Mouse (Mus musculus): ENCODE data around the gene Mylip. TPM values are rescaled to one million over a fixed set of nuclear protein-coding genes. Genes with fewer than 3 reads are reported as not detected.

The Mylip gene
- total RNA-seq, 2 experiments from 2014 or later, result 17.7 to 22.2 TPM

GRCm38 (mm10) chr13:45390962-45391853 lies 1.7 kb downstream of the Mylip start:
- DNase-seq (ENCODE audit: low spot score in 2 of 2), result no peak

GRCm38 (mm10) chr13:45391854-45392454 lies 2.4 kb downstream of the Mylip start:
- DNase-seq (ENCODE audit: low spot score in 2 of 2), result no peak

GRCm38 (mm10) chr13:45394221-45394768 lies 4.8 kb downstream of the Mylip start:
- no peak for DNase-seq (ENCODE audit: low spot score in 2 of 2)

- DNase-seq (ENCODE audit: low spot score in 2 of 2), result no peak
Observed at GRCm38 (mm10) chr13:45396724-45397123, 7.2 kb downstream of the Mylip start.

- no peak for DNase-seq (ENCODE audit: low spot score in 2 of 2)
Observed at GRCm38 (mm10) chr13:45397240-45397639, 7.7 kb downstream of the Mylip start.

- no peak for DNase-seq (ENCODE audit: low spot score in 2 of 2)
Observed at GRCm38 (mm10) chr13:45397896-45398805, 8.6 kb downstream of the Mylip start.

GRCm38 (mm10) chr13:45400700-45401099 lies 11.2 kb downstream of the Mylip start:
- DNase-seq (ENCODE audit: low spot score in 2 of 2), result no peak

GRCm38 (mm10) chr13:45401816-45402215 lies 12.3 kb downstream of the Mylip start:
- no peak for DNase-seq (ENCODE audit: low spot score in 2 of 2)

- no peak for DNase-seq (ENCODE audit: low spot score in 2 of 2)
Observed at GRCm38 (mm10) chr13:45402316-45403039, 12.9 kb downstream of the Mylip start.

- DNase-seq (ENCODE audit: low spot score in 2 of 2), result no peak
Observed at GRCm38 (mm10) chr13:45404269-45404668, 14.7 kb downstream of the Mylip start.

GRCm38 (mm10) chr13:45405194-45405810 lies 15.8 kb downstream of the Mylip start:
- no peak for DNase-seq (ENCODE audit: low spot score in 2 of 2)

- no peak for DNase-seq (ENCODE audit: low spot score in 2 of 2)
Observed at GRCm38 (mm10) chr13:45406289-45406688, 16.7 kb downstream of the Mylip start.

GRCm38 (mm10) chr13:45406703-45407102 lies 17.2 kb downstream of the Mylip start:
- no peak for DNase-seq (ENCODE audit: low spot score in 2 of 2)

- no peak for DNase-seq (ENCODE audit: low spot score in 2 of 2)
Observed at GRCm38 (mm10) chr13:45410936-45411335, 21.4 kb downstream of the Mylip start.

GRCm38 (mm10) chr13:45413066-45413465 lies 23.5 kb downstream of the Mylip start:
- no peak for DNase-seq (ENCODE audit: low spot score in 2 of 2)

- DNase-seq (ENCODE audit: low spot score in 2 of 2), result no peak
Observed at GRCm38 (mm10) chr13:45414031-45414430, 24.5 kb downstream of the Mylip start.

- DNase-seq (ENCODE audit: low spot score in 2 of 2), result no peak
Observed at GRCm38 (mm10) chr13:45416621-45417057, 27.1 kb downstream of the Mylip start.

GRCm38 (mm10) chr13:45418986-45419385 lies 29.4 kb downstream of the Mylip start:
- no peak for DNase-seq (ENCODE audit: low spot score in 2 of 2)

- DNase-seq (ENCODE audit: low spot score in 2 of 2), result peak in 1 of 2 experiments; percentile 24
Observed at GRCm38 (mm10) chr13:45422251-45422650, 32.7 kb downstream of the Mylip start.

- no peak for DNase-seq (ENCODE audit: low spot score in 2 of 2)
Observed at GRCm38 (mm10) chr13:45422709-45423108, 33.2 kb downstream of the Mylip start.
